Mouse (Mus musculus): ENCODE measurements around the gene Mex3d. TPM values are rescaled to one million over a fixed set of nuclear protein-coding genes. Genes with fewer than 3 reads are reported as not detected.

The Mex3d gene
- total RNA-seq, 2 experiments from 2014 or later, result 25.4 to 26.7 TPM

DNA sequence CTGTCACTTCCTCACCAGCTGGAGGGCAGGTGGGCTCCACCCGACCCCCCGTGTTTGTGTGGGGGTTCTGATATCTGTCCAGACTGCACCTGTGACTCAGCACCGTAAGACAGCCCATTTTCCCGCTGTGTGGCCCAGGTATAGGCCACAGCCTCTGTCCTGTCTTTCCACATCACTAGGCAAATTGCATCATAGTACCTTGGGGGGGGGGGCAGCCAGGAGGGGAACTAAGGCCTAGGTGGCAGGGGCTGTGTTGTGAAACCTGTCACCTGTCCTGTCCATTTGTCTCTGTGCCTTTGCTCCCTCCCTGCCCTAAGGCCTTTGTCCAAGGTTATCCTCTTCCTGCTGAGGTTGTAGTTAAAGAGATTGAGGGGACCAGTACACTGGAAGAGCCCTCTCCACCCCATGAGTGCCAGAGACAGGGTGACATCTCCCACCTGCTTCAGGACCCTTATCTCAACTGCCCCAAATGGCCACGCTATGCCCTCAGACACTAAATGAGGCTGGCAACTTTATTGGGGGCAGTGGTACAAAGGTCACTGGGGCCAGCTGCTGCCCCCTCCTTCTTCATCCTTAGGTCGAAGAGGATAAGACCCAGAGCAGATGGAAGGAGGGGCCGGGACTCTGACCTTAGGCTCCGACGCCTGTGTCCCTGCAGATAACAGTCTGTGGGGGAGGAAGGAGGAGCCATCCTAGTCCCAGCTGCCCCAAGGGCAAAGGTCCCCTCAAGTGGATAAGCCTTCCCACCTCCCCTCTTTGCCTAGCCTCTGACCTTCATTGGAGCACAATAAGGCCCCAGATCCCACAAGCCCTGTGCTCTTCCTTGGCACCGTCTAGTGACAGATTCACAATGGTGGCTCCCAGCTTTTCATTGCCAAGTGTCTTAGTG lies 55.6 kb downstream of the Mex3d start:
- DNase-seq (ENCODE audit: low spot score in 2 of 2), result no peak

DNA sequence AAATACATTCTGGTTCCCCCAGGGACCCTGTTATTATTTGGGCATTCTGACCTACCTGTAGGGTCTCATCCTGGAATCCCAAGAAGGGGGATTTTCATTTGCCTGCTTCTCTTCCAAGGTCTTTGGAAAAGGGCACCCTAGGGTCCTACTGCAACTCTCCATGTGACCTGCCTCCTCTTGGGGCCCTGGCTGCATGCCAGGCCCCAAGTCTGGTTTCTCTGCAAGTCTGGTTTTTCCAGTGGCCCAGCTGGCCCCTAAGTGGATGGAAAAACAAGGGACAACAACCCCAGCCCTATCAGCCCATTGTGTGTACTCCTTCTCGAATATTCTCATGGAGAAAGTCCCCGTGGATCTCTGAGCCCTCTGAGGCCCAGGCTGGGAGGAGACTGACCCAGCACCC lies 56.6 kb downstream of the Mex3d start:
- DNase-seq (ENCODE audit: low spot score in 2 of 2), result no peak

Small RNAs within 50 kb of the gene (microRNA-seq; reads per million reads assigned to microRNA genes)
- not detected for gene Gm22721

Other genes with a start within 250 kb of the Mex3d start
- gene Atp5d, start 249.0 kb downstream of the Mex3d start, total RNA-seq (2021), result 100 to 1,000 TPM; 401 to 425 TPM
- gene Cbarp, start 246.8 kb downstream of the Mex3d start, total RNA-seq (2021), result 10 to 100 TPM; 49.1 to 72.7 TPM
- gene Midn, start 239.4 kb downstream of the Mex3d start, total RNA-seq (2021), result 100 to 1,000 TPM; 113 to 124 TPM
- 100 to 1,000 TPM; 296 to 322 TPM for gene Cirbp, start 221.7 kb downstream of the Mex3d start, total RNA-seq (2021)
- gene 1600002K03Rik, start 214.7 kb downstream of the Mex3d start, total RNA-seq (2021), result 1 to 10 TPM; 7.5 to 8.8 TPM
- 1 to 10 TPM; 6.5 to 7.5 TPM for gene Efna2, start 208.2 kb downstream of the Mex3d start, total RNA-seq (2021)
- 10 to 100 TPM; 48.9 to 50.4 TPM for gene Mum1, start 161.2 kb downstream of the Mex3d start, total RNA-seq (2021)
- gene Ndufs7, start 138.5 kb downstream of the Mex3d start, total RNA-seq (2021), result 100 to 1,000 TPM; 208 to 225 TPM
- gene Gamt, start 126.6 kb downstream of the Mex3d start, total RNA-seq (2021), result 100 to 1,000 TPM; 181 to 214 TPM
- 100 to 1,000 TPM; 180 to 181 TPM for gene Dazap1, start 126.2 kb downstream of the Mex3d start, total RNA-seq (2021)
- 1,000 to 10,000 TPM; 1,413 to 1,504 TPM for gene Rps15, start 95.2 kb downstream of the Mex3d start, total RNA-seq (2021)
- 10 to 100 TPM in 1 of 2 experiments, 1 to 10 TPM in 1; 9.9 to 10.4 TPM for gene Apc2, start 91.7 kb downstream of the Mex3d start, total RNA-seq (2021)
- 10 to 100 TPM; 30.8 to 31.2 TPM for gene 2310011J03Rik, start 67.1 kb downstream of the Mex3d start, total RNA-seq (2021)
- 1 to 10 TPM; 7.7 to 7.8 TPM for gene Pcsk4, start 58.2 kb downstream of the Mex3d start, total RNA-seq (2021)
- 10 to 100 TPM; 13.1 to 26.7 TPM for gene Reep6, start 57.7 kb downstream of the Mex3d start, total RNA-seq (2021)
- 10 to 100 TPM; 12.8 to 13.2 TPM for gene Adamtsl5, start 39.2 kb downstream of the Mex3d start, total RNA-seq (2021)
- gene Plk5, start 31.2 kb downstream of the Mex3d start, total RNA-seq (2021), result under 1 TPM in 1 of 2 experiments, not detected in 1; 0.36 TPM
- 100 to 1,000 TPM; 142 to 147 TPM for gene Mbd3, start 11.9 kb upstream of the Mex3d start, total RNA-seq (2021)
- gene Uqcr11, start 19.2 kb upstream of the Mex3d start, total RNA-seq (2021), result 100 to 1,000 TPM; 535 to 613 TPM
- gene Tcf3, start 46.0 kb upstream of the Mex3d start, total RNA-seq (2021), result 100 to 1,000 TPM; 112 to 116 TPM
- gene Onecut3, start 107.2 kb upstream of the Mex3d start, total RNA-seq (2021), result not detected
- under 1 TPM; 0.50 to 0.82 TPM for gene Atp8b3, start 151.5 kb upstream of the Mex3d start, total RNA-seq (2021)
- 10 to 100 TPM; 71.7 to 78.9 TPM for gene Rexo1, start 173.9 kb upstream of the Mex3d start, total RNA-seq (2021)
- gene Klf16, start 189.7 kb upstream of the Mex3d start, total RNA-seq (2021), result 10 to 100 TPM; 14.2 to 16.5 TPM
- gene Abhd17a, start 202.7 kb upstream of the Mex3d start, total RNA-seq (2021), result 100 to 1,000 TPM; 106 to 112 TPM
- gene Scamp4, start 215.2 kb upstream of the Mex3d start, total RNA-seq (2021), result 10 to 100 TPM; 49.5 to 51.8 TPM
- 1 to 10 TPM; 4.0 to 4.9 TPM for gene Adat3, start 215.2 kb upstream of the Mex3d start, total RNA-seq (2021)
- 1 to 10 TPM; 3.0 to 3.4 TPM for gene Gm49322, start 218.4 kb upstream of the Mex3d start, total RNA-seq (2021)
- 100 to 1,000 TPM; 169 to 173 TPM for gene Csnk1g2, start 235.2 kb upstream of the Mex3d start, total RNA-seq (2021)

All from adrenal gland, postnatal 4 days (tissue).